Mouse (Mus musculus): ENCODE results near the gene Cuta.
A peak's percentile ranks its signal among the peaks of the same experiment; 100 is the strongest.
"Not testable (repeated sequence)": the region's sequence is repeated elsewhere in the genome, so short reads cannot be mapped to it uniquely, and the experiment has no call there.

Gene Cuta

GRCm38 (mm10) chr17:26939178-26939972, at the start of gene Cuta:
Gene Cuta, minus strand, starts transcription at chr17:26939569.
- peak; percentile 100 for DNase-seq

DNA sequence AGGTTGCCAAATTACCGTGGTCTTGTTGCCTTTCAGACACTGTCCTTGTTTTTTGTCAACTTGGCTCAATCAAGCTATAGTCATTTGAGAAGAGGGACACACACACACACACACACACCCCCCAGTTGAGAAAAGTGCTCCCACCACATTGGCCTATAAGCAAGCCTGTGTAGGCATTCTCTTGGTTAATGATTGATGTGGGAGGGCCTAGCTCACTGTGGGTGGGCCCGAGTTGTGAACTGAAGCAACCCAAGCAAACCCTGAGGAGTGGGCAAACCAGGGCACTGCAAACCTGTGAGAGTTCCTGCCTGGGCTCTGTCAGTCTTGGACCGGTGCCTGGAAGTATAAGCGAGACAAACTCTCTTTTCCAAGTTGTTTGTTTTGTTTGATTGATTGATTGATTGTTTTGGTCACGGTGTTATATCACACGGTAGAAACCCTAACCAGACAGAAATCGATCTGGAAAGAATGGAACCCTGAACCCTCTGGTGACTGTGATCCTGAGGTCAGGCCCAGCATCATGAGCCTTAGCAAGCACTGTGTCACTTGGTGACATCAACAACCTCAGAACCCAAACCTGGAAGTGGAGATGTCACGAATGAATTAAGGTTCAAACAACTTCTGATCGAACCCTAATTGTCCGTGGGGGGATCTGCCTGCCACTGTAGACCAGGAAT, 46.3 kb upstream of the Cuta start:
- DNase-seq = no peak

DNA sequence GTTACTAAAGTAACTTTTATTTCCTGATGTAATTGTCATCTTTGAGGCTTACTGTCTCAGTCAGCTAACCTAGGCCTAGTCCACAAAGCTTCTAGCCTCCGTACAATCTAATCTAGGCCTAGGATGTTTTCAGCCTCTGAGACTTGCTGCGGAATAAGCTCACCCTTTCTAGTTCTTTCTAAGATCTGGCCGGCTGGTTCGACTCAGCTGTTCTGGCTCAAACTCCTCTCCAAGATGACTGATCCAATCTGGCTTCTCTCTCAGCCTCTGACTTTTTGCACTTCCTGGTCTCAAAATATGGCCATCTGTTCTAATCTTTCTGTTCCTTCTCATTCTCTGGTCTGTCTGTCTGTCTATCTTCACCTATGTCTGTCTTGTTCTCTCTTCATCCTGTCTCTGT, 44.0 kb upstream of the Cuta start:
- DNase-seq = no peak

DNA sequence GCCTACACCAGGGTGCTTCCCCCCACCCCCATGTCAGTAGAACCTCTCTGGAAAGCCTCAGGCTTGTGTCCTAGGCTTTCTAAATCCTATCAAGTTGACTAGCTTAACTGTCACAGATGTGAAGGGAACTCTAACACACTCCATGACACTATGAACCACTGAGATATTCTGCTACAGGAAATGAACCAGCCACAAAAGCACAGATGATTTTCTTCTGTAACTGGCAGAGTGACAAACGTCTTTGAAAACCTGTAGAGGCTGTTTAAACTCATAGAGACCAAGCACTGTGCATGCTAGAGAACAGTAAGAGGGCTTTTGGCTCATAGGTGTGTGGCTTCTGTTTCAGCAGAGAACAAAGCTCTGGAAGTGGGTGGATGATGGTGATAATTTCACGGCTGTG, 41.7 kb upstream of the Cuta start:
- no peak for DNase-seq

DNA sequence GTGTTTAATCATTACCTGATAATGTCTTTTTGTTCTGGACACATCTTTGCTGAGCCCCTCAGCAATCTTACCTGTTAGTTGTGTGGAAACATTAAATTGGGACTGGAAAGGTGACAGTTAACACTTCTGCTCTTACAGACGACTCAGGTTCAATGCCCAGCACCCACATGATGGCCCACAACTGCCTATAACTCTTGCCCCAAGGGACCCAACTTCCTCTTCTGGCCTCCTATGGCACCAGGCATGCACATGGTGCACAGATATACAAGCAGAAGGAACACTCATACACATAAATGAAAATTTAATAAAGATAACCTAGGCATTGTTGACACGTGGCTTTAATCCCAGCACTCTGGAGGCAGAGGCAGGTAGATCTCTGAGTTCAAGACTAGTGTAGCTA, 40.1 kb upstream of the Cuta start:
- DNase-seq = no peak

GRCm38 (mm10) chr17:26977354-26977753, 38.0 kb upstream of the Cuta start:
- DNase-seq = not testable (repeated sequence)

- DNase-seq = no peak
Observed at GRCm38 (mm10) chr17:26975415-26975814, 36.0 kb upstream of the Cuta start.

DNA sequence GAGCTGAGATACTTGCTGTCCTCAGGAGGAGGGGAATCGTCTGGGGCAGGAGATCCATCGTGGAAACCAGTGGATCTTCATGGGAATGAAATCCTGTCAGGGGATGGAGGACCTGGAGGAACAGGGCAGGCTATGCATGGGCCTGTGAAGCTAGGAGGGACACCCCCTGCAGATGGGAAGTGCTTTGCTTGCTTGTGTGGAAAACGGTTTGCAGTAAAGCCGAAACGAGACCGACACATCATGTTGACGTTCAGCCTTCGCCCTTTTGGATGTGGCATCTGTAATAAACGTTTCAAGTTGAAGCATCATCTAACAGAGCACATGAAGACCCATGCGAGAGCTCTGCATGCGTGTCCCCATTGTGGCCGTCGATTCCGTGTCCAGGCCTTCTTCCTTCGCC, 35.2 kb upstream of the Cuta start:
- no peak for DNase-seq

- DNase-seq = peak; percentile 98
Observed at GRCm38 (mm10) chr17:26972703-26973574, 33.6 kb upstream of the Cuta start, which contains the start of gene Zbtb9. Gene Zbtb9, plus strand, starts transcription at chr17:26973167.

DNA sequence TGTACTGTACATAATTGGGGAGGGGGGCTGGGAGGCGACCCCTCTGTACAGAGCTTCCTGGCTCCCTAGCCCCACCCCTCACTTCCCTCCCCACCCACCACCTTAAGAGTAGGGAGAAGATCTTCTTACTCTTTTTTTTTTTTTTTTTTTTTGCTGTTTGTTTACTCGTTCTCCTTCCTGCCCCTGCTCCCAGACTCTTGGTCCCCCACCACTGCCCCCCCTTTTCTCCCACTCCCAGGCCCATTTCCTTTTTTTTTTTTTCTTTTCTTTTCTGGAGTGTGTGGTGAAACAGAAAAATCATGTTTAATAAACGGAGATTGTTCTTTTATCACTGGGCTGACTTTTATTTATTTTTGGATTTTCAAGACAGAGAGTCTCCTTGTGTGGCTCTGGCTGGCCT, 32.7 kb upstream of the Cuta start:
- peak in 1 of 2 experiments; percentile 39 for DNase-seq

DNA sequence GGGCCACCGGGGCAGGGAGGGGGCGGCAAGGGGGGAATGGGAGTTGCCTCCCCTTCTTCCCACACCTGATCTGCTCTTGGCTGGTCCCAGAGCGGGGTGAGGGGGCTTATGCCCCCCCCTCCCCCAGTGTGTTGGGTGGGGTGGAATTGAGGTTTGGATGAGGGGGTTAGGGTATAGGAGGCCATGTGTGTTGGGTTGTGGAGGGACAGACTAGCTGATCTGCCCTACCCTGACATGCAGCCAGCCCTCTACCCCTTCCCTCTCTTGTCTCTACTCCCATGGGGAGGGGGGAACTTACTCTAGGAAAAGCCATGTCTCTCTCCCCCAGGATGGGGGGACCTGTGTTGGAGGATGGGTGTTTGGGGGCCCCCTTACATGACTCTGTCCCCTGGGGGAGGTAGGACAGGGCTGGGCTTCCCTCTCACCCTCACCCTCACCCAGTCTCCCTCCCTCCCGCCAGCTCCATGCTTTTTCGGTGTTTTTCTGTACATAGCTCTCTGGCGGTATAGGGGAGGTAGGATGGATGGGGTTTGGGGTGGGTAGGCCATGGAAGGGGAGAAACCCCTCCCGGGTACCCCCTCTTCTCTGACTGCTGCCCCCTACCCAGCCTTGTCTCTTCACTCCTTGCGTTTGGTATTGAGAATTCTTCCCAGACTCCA, 32.0 kb upstream of the Cuta start:
- DNase-seq = no peak

- DNase-seq = no peak
Observed at GRCm38 (mm10) chr17:26970221-26970620, 30.9 kb upstream of the Cuta start.

DNA sequence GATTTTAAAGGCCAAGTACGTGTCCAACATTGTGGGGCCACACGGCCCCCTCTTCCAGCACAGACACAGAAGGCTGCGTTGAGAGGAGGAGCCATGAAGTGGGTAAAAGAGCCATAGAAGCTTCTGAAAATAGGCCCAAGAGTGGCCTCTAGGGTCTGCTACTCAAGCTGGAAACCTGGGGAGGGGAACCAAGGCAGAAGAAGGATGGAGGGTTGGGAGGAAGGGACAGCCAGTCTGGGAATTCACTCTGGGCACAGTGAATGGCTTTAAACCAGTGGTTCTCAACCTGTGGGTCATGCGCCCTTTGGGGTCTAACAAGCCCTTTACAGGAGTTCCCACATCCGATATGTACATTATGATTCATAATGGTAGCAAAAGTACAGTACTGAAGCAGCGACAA, 29.9 kb upstream of the Cuta start:
- DNase-seq = no peak

- no peak for DNase-seq
Observed at GRCm38 (mm10) chr17:26968200-26968611, 28.8 kb upstream of the Cuta start.

DNA sequence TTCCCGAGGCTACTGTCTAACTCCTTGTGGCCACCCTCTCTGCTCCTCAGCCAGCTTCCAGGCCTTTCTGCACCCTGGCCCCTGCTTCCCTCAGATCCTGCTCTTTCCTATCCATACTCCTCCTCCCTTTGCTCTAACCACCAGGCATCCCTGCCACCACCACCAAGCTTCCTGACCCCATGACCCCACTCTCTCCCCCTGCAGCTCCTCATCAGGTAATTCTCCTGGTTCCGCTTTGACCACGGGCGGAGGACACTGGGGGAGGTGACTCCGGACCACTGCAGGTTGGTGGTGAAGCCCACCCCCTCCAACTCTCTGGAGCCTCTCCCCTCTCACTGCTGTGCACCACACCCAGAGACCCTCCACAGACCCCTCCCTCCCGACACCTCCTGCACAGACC, 28.1 kb upstream of the Cuta start:
- DNase-seq = no peak

GRCm38 (mm10) chr17:26966993-26967392, 27.6 kb upstream of the Cuta start:
- DNase-seq = no peak

GRCm38 (mm10) chr17:26961572-26962240, 22.3 kb upstream of the Cuta start:
- DNase-seq = no peak

- DNase-seq = no peak
Observed at GRCm38 (mm10) chr17:26959815-26960214, 20.4 kb upstream of the Cuta start.

DNA sequence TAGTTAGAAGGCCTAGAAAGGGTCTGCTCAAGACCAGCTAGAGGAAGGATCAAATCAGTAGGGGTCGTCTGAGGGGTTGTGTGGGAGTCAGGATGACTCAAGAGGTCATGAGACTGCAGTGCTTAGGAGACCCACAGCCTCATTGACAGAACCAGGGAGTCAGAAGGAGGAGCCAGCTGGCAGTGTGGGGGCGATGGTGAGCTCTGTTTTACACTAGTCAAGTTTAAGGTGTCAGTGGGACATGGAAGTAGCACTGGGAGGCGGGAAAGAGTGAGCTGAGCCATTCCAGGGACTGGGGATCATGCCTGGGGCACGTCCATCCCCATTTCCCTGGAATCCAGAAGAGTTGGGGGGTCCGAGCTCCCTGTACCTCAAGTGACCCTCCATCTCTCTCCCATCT, 19.5 kb upstream of the Cuta start:
- DNase-seq = no peak

DNA sequence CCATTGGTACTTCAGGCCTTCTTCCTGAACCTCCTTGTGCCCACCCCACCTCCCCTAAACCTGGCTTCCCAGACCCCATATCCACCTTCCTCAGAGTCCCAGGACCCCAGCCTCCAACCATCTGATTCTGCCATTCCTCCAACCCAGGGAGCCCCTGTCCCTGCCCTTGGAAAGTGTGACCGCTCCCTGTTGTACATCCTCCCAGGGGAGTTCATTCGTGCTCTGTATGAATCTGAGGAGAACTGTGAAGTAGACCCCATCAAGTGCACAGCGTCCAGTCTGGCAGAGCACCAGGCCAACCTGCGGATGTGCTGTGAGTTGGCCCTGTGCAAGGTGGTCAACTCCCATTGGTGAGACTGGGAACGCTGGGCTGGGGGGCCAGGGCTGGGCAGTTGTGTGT, 18.5 kb upstream of the Cuta start:
- DNase-seq = no peak

- no peak for DNase-seq
Observed at GRCm38 (mm10) chr17:26956895-26957294, 17.5 kb upstream of the Cuta start.

GRCm38 (mm10) chr17:26956309-26956708, 16.9 kb upstream of the Cuta start:
- DNase-seq = no peak
